Mouse (Mus musculus): ENCODE measurements around the gene Ccdc33. TPM values are rescaled to one million over a fixed set of nuclear protein-coding genes. Genes with fewer than 3 reads are reported as not detected.

The Ccdc33 gene
- total and polyA plus RNA-seq, 3 experiments: 0.21 to 1.0 TPM; not detected in 1

DNA sequence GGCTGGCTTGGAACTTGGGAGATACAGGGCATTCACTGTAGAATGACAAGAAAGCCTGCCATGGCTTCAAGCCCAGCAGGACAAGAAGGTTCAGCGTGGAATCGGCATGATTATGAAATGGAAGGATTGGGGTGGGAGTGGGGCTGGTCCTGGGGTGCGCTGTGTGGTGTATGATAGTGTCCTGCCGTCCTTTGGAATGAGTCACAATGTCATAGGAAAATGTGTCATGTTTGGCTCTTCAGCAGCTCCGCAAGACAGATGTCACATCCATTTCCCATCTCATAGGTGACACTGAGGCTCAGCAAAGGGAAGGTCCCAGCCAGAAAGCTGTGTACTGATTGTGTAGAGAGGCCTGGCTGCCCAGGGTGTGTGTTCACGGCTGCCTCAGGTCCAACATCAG lies 102.8 kb downstream of the Ccdc33 start:
- Histone ChIP-seq H3K4me1 (ENCODE audit: control insufficient read depth in 1 of 2, insufficient read depth in 2 of 2) (peaks cover 23 to 62% of the 10 kb centered on the region in 2 experiments), H3K4me3 (replicated peaks in 1 of 3; ENCODE audit: low read depth in 2 of 3, low read length in 2 of 3, poor library complexity in 1 of 3) (no peak overlapping the region), H3K36me3 (replicated peaks in 1 of 2; ENCODE audit: control insufficient read depth in 1 of 2, insufficient read depth in 1 of 2, low read length in 1 of 2) (no peaks in the 10 kb centered on the region), H3K4me2 (ENCODE audit: insufficient read depth, low read depth, poor library complexity, severe bottlenecking) (no peak overlapping the region), H3K27me3 (replicated peaks) (no peaks in the 10 kb centered on the region), H3K9ac (ENCODE audit: insufficient read depth, low read depth) (no peak overlapping the region), H3K79me2 (replicated peaks; ENCODE audit: control insufficient read depth, extremely low read depth, insufficient read depth, poor library complexity, severe bottlenecking) (no peaks in the 10 kb centered on the region), H3K9me3 (replicated peaks; ENCODE audit: low read length) (peaks cover 4% of the 10 kb centered on the region), H3K27ac (ENCODE audit: insufficient read depth, low read depth) (no peak overlapping the region)
- dilution Hi-C loops (cut with MboI; ENCODE audit: extremely low pct_ligation_motif_present, extremely low pct_unique_long_range_greater_than_20kb, low sequenced_read_pairs): no loop called here
- no peak for DNase-seq (ENCODE audit: extremely low read depth)
- TF ChIP-seq PAX5 (IDR thresholded peaks at IDR 0.05; ENCODE audit: low read length): no peak
- no peak for TF ChIP-seq TCF12 (IDR thresholded peaks at IDR 0.05; ENCODE audit: low read depth, low read length)
- in situ Hi-C loops (cut with MboI; ENCODE audit: low pct_ligation_motif_present, low pct_unique_long_range_greater_than_20kb, low sequenced_read_pairs): no loop called here

DNA sequence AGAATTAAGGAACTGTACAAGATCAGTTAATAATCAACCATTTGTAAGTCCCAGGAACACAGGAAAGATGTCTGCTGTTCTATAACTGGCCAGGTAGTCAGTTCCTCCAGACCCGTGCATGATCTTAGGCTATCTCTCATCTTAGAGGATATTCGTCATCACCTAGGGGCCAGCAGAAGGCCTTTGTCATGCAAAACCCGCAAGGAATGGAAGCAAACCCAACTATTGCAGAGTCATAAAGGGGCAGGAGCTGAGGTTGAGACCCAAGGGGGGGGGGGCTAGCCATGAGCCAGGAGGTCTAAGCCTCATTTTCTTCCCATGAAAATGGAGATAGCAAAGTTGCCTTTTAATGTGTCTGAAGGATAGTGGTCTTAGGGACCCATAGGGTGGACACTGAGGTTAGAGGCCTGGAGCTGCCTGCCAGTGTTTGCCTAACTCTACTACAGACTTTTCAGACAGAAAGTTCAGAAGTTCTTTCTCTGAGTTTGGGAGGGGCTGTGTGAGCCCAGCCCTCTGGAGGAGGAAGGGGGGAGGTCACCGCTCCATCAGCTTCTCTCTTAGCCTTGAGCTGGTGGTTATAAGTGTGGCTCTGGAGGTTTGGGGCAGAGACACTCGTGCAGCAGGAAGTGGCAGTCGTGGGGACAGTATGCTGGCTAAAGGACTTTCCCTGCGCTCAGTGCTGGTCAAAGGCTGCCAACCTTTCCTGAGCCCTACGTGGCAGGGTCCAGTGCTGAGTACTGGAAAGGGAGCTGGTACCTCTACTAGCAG lies 104.0 kb downstream of the Ccdc33 start:
- dilution Hi-C loops (cut with MboI; ENCODE audit: extremely low pct_ligation_motif_present, extremely low pct_unique_long_range_greater_than_20kb, low sequenced_read_pairs) (no loop called here), in situ Hi-C loops (cut with MboI; ENCODE audit: low pct_ligation_motif_present, low pct_unique_long_range_greater_than_20kb, low sequenced_read_pairs) (no loop called here)
- DNase-seq (ENCODE audit: extremely low read depth): no peak

DNA sequence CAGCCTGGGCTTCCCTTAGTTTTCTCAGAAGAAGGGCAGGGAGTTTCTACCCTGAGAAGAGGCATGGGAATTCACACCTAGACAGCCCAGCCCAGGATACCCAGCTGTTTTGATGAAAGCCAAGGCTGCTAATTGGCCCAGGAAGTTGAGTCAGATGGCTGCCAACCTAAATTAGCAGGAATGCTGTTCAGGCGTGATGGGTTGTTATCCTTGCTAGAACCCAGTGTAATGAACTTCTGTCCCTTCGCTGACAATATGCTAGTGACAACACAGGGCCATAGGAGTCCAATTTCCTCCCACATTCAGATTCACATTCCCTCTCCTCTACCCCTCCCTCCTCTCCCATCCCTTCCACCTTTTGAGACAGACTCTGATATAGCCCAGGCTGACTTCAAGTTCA lies 105.7 kb downstream of the Ccdc33 start:
- dilution Hi-C loops (cut with MboI; ENCODE audit: extremely low pct_ligation_motif_present, extremely low pct_unique_long_range_greater_than_20kb, low sequenced_read_pairs): no loop called here
- Histone ChIP-seq H3K36me3 (replicated peaks in 1 of 2; ENCODE audit: control insufficient read depth in 1 of 2, insufficient read depth in 1 of 2, low read length in 1 of 2) (no peaks in the 10 kb centered on the region), H3K27ac (ENCODE audit: insufficient read depth, low read depth) (no peak overlapping the region), H3K4me1 (ENCODE audit: control insufficient read depth in 1 of 2, insufficient read depth in 2 of 2) (peaks cover 32 to 66% of the 10 kb centered on the region in 2 experiments), H3K9me3 (replicated peaks; ENCODE audit: low read length) (no peaks in the 10 kb centered on the region), H3K9ac (ENCODE audit: insufficient read depth, low read depth) (no peak overlapping the region), H3K4me2 (ENCODE audit: insufficient read depth, low read depth, poor library complexity, severe bottlenecking) (no peak overlapping the region), H3K27me3 (replicated peaks) (no peaks in the 10 kb centered on the region), H3K79me2 (replicated peaks; ENCODE audit: control insufficient read depth, extremely low read depth, insufficient read depth, poor library complexity, severe bottlenecking) (no peaks in the 10 kb centered on the region), H3K4me3 (replicated peaks in 1 of 3; ENCODE audit: low read depth in 2 of 3, low read length in 2 of 3, poor library complexity in 1 of 3) (no peak overlapping the region)
- in situ Hi-C loops (cut with MboI; ENCODE audit: low pct_ligation_motif_present, low pct_unique_long_range_greater_than_20kb, low sequenced_read_pairs): no loop called here
- no peak for DNase-seq (ENCODE audit: extremely low read depth)
- TF ChIP-seq MEF2A (IDR thresholded peaks at IDR 0.05; ENCODE audit: borderline replicate concordance, low read depth, low read length) (no peak), ETS1 (conservative IDR thresholded peaks at IDR 0.05; ENCODE audit: low read depth, low read length) (no peak), CHD2 (IDR thresholded peaks at IDR 0.05; ENCODE audit: low read length) (no peak), MAFK (IDR thresholded peaks at IDR 0.05; ENCODE audit: insufficient replicate concordance, low read length) (no peak), BHLHE40 (IDR thresholded peaks at IDR 0.05; ENCODE audit: low read depth, low read length) (no peak), ZNF384 (IDR thresholded peaks at IDR 0.05; ENCODE audit: low read depth, low read length) (no peak), TBP (conservative IDR thresholded peaks at IDR 0.05; ENCODE audit: low read depth, low read length) (no peak), MYC (IDR thresholded peaks at IDR 0.05; ENCODE audit: low read depth, low read length) (no peak), POLR2A (IDR thresholded peaks at IDR 0.05; ENCODE audit: low read depth, low read length) (no peak), E2F4 (IDR thresholded peaks at IDR 0.05; ENCODE audit: insufficient replicate concordance, low read depth, low read length) (no peak), ELF1 (IDR thresholded peaks at IDR 0.05; ENCODE audit: low read depth, low read length) (no peak), JUN (IDR thresholded peaks at IDR 0.05; ENCODE audit: insufficient read depth, low read depth, low read length) (no peak), NELFE (IDR thresholded peaks at IDR 0.05; ENCODE audit: low read depth, low read length) (no peak), CTCF (conservative IDR thresholded peaks at IDR 0.05 in 1 of 2, IDR thresholded peaks at IDR 0.05 in 1 of 2; ENCODE audit: low read depth in 2 of 2, low read length in 2 of 2) (no peak), RAD21 (IDR thresholded peaks at IDR 0.05; ENCODE audit: low read depth, low read length) (no peak), HCFC1 (IDR thresholded peaks at IDR 0.05; ENCODE audit: low read depth, low read length) (no peak), POLR2AphosphoS2 (IDR thresholded peaks at IDR 0.05; ENCODE audit: low read depth, low read length) (no peak), PAX5 (IDR thresholded peaks at IDR 0.05; ENCODE audit: low read length) (no peak), NRF1 (IDR thresholded peaks at IDR 0.05; ENCODE audit: low read depth, low read length) (no peak), MXI1 (IDR thresholded peaks at IDR 0.05; ENCODE audit: low read depth, low read length) (no peak)

More for the DNA sequence above, 104.0 kb downstream of the Ccdc33 start:
- Histone ChIP-seq H3K27me3 (replicated peaks) (no peaks in the 10 kb centered on the region), H3K27ac (ENCODE audit: insufficient read depth, low read depth) (no peak overlapping the region), H3K4me2 (ENCODE audit: insufficient read depth, low read depth, poor library complexity, severe bottlenecking) (no peak overlapping the region), H3K36me3 (replicated peaks in 1 of 2; ENCODE audit: control insufficient read depth in 1 of 2, insufficient read depth in 1 of 2, low read length in 1 of 2) (no peaks in the 10 kb centered on the region), H3K4me1 (ENCODE audit: control insufficient read depth in 1 of 2, insufficient read depth in 2 of 2) (peaks cover 25 to 66% of the 10 kb centered on the region in 2 experiments), H3K9me3 (replicated peaks; ENCODE audit: low read length) (no peaks in the 10 kb centered on the region), H3K79me2 (replicated peaks; ENCODE audit: control insufficient read depth, extremely low read depth, insufficient read depth, poor library complexity, severe bottlenecking) (no peaks in the 10 kb centered on the region), H3K9ac (ENCODE audit: insufficient read depth, low read depth) (no peak overlapping the region), H3K4me3 (replicated peaks in 1 of 3; ENCODE audit: low read depth in 2 of 3, low read length in 2 of 3, poor library complexity in 1 of 3) (no peak overlapping the region)
- TF ChIP-seq HCFC1 (IDR thresholded peaks at IDR 0.05; ENCODE audit: low read depth, low read length): no peak
- TF ChIP-seq ETS1 (conservative IDR thresholded peaks at IDR 0.05; ENCODE audit: low read depth, low read length): no peak
- no peak for TF ChIP-seq EP300 (IDR thresholded peaks at IDR 0.05; ENCODE audit: low read length)
- no peak for TF ChIP-seq TBP (conservative IDR thresholded peaks at IDR 0.05; ENCODE audit: low read depth, low read length)
- TF ChIP-seq CHD2 (IDR thresholded peaks at IDR 0.05; ENCODE audit: low read length): no peak
- no peak for TF ChIP-seq UBTF (IDR thresholded peaks at IDR 0.05; ENCODE audit: low read depth, low read length)
- TF ChIP-seq ZC3H11A (IDR thresholded peaks at IDR 0.05; ENCODE audit: low read depth, low read length): no peak

All from CH12.LX (cell line).